Mouse (Mus musculus) olfactory bulb, adult 2 months (tissue): Measurements from ENCODE around the gene Fgf8.

Experiments
- CTCF ChIP-seq: fragments of 200-500 bp; IDR thresholded peaks from 2 replicates; pipeline ENCODE4 v1.5.1; 2012; ENCODE audit warnings: low read depth, mild to moderate bottlenecking, low read length, moderate library complexity; ENCODE audit not compliant: insufficient read depth
- POLR2A ChIP-seq: fragments of 200-500 bp; IDR thresholded peaks from 2 replicates; pipeline ENCODE4 v1.6.1; 2012; ENCODE audit warnings: mild to moderate bottlenecking, low read depth, low read length, moderate library complexity; ENCODE audit not compliant: insufficient read depth

DNA sequence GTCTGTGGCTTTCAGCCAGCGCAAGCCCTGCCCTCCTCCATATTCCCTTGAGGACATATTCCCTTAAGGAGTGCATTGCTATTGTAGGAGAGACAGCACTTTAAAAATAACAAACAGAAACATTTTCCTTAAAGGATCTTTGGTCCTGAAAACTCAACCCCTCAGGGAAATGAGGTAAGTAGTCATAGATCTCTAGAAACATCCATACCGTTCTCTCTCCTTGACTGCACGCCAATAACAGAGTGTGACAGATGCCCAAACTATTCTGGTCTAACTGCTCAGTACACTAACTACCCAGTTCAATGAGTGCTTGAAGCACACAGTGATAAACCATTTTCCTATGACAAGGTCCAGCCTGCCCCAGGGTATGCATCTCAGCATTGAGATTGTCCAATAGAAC, 24.4 kb downstream of the Fgf8 start:
- no peak for TF ChIP-seq CTCF
- no peak for TF ChIP-seq POLR2A
